Mouse (Mus musculus) thymus, postnatal 10 days (tissue): ENCODE data around the gene Nrarp.

Experiments used
- DNase-seq, 2 experiments: peaks; one replicate each; pipeline ENCODE4 v3.0.0; 2021; ENCODE audit warnings: low spot score in 2 of 2

The Nrarp gene

GRCm38 (mm10) chr2:25196172-25196954, 15.8 kb downstream of the Nrarp start, which contains the start of gene Tor4a:
Gene Tor4a, minus strand, starts transcription at chr2:25196886.
- peak; percentile 71 to 73 for DNase-seq

- DNase-seq = no peak
Observed at GRCm38 (mm10) chr2:25197191-25197590, 16.6 kb downstream of the Nrarp start.

- DNase-seq = no peak
Observed at GRCm38 (mm10) chr2:25197946-25198345, 17.4 kb downstream of the Nrarp start.

GRCm38 (mm10) chr2:25200631-25201030, 20.1 kb downstream of the Nrarp start:
- DNase-seq = no peak

DNA sequence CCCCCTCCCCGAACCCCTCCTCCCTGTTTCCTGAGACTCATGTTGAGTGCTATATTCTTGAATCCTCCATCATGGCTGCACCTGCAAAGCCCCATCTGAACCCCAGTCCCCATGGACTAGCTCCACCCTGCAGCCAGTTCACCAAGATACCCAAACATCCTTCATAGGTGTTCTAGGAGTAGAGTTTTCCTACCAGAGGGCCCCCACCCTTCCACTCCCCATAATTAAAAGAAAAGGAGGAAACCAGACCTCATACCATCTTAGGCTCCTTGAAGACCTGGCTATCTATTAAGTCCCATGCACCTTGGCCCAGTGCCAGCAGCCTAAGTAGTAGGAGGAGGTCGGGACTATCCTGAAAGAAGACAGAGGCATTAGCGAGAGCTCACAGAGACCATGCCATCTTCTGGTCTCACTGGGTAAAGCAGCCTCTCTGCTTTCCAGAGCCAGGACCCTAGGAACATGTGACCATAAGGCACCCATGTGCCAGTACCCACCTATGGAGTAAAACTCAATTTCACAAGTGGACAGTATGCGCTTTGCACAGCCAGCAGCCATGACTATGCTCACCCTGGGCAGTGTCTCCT, 23.2 kb downstream of the Nrarp start:
- DNase-seq = no peak

GRCm38 (mm10) chr2:25207593-25207992, 27.0 kb downstream of the Nrarp start:
- no peak for DNase-seq

DNA sequence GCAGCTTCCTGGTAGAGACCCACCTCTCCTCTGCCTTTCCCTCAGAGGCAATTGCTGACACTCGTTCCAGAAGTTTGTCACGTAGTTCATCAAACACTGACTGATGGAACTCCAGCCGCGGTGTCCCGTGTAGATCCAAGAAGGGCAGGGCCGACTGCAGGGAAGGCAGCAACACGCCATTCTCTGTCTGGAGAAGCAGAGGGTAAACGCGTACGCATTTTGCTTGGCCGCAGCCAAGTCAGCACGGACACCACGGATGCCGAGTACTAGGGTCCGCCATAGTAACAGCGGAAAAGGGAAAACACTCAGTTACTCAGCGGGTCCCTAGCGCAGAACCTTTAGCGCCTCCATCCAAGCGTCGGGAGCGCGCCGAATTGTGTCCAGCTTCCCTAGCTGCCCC, 30.1 kb downstream of the Nrarp start:
- no peak for DNase-seq

GRCm38 (mm10) chr2:25211121-25211670, 30.6 kb downstream of the Nrarp start, which contains the start of gene Nelfb:
Gene Nelfb, minus strand, starts transcription at chr2:25211489.
- peak; percentile 82 to 85 for DNase-seq

GRCm38 (mm10) chr2:25213266-25213865, 32.8 kb downstream of the Nrarp start:
- DNase-seq = no peak

GRCm38 (mm10) chr2:25214444-25214843, 33.9 kb downstream of the Nrarp start, which contains the start of gene Stpg3:
Gene Stpg3, minus strand, starts transcription at chr2:25214637.
- no peak for DNase-seq

- DNase-seq = no peak
Observed at GRCm38 (mm10) chr2:25217666-25218065, 37.1 kb downstream of the Nrarp start.

GRCm38 (mm10) chr2:25218445-25218844, 37.9 kb downstream of the Nrarp start, which contains the start of gene Fam166a:
Gene Fam166a, plus strand, starts transcription at chr2:25218745.
- no peak for DNase-seq

DNA sequence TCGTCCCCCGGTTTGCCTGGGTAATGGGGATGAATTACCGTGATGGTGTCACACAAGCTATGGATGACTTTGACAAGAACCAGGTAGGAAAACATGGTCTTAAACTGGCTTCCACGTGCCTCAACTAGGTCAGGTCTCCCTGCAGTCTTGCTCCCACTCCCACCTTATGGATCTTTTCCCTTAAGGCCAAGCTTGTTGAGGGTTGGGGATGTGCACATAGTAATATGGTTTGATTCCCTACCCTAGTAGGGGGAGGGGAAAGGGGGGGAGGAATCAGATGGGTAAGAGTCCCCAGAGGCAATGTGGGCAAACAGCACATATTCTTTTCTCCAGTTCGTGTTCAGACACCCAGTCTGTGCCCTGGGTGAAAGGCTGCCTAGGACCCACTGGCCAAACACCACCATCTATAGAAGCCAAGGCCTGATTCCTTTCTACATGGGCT, 40.8 kb downstream of the Nrarp start:
- DNase-seq = no peak

- DNase-seq = peak; percentile 76 to 78
Observed at GRCm38 (mm10) chr2:25223681-25224491, 43.3 kb downstream of the Nrarp start.

GRCm38 (mm10) chr2:25224492-25224765, 43.9 kb downstream of the Nrarp start, which contains the start of gene Tubb4b:
Gene Tubb4b, minus strand, starts transcription at chr2:25224702.
- no peak for DNase-seq

DNA sequence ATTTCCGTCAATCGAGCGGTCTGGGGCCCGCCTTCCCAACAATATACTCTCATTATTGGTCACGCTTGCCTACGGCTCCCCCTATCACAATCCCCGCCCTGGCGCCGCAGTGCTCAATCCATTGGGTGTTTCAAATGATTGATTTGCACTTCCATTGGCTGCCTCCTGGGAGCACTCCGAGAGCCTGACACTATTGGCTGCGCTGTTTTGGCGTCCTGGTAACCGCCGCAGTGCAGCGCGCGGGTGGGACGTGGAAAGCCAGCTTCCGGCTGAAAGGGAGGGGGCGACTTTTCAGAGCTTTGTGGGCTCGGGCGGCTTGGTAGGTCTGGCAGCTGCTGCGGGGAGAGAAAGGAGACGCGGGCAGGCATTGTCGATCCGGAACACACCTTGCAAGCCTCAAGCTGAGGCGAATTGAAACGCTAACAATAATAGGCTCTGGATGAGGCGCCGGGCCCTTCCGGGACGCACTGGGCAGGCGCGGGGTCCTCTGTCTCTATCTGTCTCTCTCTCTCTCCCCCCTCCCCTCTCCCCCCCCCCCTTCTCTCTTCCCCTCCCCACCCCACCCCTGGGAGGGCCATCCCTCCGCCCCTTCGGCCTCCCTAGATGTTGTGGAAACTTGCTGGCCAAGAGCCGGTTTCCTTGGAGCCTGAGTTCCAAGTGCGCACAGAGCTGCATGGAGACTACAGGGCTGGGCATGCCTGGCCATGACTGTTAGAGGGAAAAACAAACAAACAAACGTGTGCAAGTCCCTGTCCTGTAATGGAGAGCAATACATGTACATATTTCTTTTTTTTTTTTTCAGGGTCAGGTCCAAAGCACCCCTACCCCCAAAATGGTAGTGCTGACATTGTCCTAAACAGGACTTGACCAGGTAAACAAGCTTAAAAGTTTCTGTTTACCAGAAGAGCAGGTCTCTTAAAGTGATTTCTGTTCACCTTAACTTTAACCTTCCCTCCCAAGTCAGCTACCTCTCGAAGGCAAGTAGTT, 44.5 kb downstream of the Nrarp start:
- DNase-seq = peak; percentile 95 to 99

- DNase-seq = no peak
Observed at GRCm38 (mm10) chr2:25225811-25226379, 45.3 kb downstream of the Nrarp start.

DNA sequence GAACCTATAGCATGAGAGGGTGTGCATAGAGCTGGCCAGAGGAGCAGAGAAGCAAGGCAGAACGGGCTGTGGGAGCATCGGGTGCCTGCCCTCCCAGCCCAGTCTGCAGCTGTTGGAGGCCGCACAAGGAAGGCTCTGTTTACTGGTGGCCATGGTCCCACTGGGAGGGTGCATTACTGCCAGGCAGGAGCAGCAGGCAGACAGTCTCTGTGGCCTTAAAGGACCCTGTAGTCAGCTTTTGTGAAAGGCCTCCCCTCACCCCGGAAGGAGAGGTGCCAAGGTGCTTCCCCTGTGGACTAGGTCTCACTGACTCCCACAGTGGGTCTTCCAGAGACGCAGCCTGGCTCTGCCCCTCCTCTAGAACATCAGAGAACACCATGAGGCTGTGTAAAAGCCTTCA, 46.3 kb downstream of the Nrarp start:
- DNase-seq = no peak

GRCm38 (mm10) chr2:25227406-25227805, 46.8 kb downstream of the Nrarp start:
- no peak for DNase-seq

DNA sequence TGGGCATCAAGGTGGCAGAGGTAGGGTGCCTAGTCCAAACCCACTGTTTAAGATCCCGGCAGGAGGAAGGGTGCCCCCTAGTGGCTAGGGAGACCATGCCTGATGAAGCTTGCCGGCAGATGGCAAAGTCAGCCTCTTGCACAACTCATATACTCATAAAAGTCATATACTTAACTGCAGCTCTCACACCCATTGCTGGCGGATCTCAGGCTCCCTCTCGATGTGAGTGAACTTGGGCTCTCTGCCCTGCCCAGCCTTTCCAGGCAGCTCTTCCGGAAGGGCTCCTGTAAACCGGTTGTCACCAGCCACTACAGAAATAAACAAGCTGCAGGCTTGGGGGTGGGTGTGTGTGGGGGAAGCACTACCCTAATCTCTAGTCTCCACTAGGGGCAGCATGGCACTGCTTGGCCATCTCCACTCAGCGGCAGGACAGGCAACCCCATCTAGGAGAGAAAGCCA, 47.9 kb downstream of the Nrarp start:
- DNase-seq = peak; percentile 78 to 93
